9 mouse cellular contexts compared by ENCODE assay signal in genomic region chr1:74951556-74952210, GRCm38 (mm10). TPM values are rescaled to one million over a fixed set of nuclear protein-coding genes. Genes with fewer than 3 reads are reported as not detected.
DNase-seq lines count a peak whose midpoint lies in the region; ATAC-seq and TF ChIP-seq lines count a peak whose summit lies in the region.
"Had no signal": no experiment of that assay in that cellular context is flagged by ENCODE, and none has a peak within 500 bp of the region (broad histone marks: within the 10 kb centered on the region; RNA-seq: fewer than 3 reads in every experiment).

TSS of gene Ihh (minus strand) at chr1:74951672.

- peak within 1 kb of the TSS; percentile 65 for H3K4me2 ChIP-seq in lung, embryonic 14.5 days
- peak within 1 kb of the TSS; percentile 68 for H3K4me2 ChIP-seq in neural tube, embryonic 15.5 days

- H3K9ac ChIP-seq in lung, embryonic 14.5 days = 0 out of 2 replicates have a peak within 1 kb of the TSS, but pooled peaks have one; percentile 13
- peak within 1 kb of the TSS; percentile 38 for H3K9ac ChIP-seq in neural tube, embryonic 15.5 days (replicated peaks)

- H3K27me3 ChIP-seq in lung, embryonic 14.5 days (ENCODE audit: insufficient read depth, low read length) = peaks cover 79% of the 10 kb centered on the region
- H3K27me3 ChIP-seq in limb, embryonic 10.5 days (ENCODE audit: low read depth, poor library complexity, severe bottlenecking) = peaks cover 99% of the 10 kb centered on the region
- H3K27me3 ChIP-seq in neural tube, embryonic 15.5 days (replicated peaks) = peaks cover 94% of the 10 kb centered on the region

- no peak for ATAC-seq in lung, embryonic 14.5 days (ENCODE audit: insufficient read depth)
- ATAC-seq in neural tube, embryonic 15.5 days (ENCODE audit: low FRiP score) = no peak; the same call in 1 of the 2 replicates
- no peak for ATAC-seq in megakaryocyte progenitor cell, adult 5-6 weeks (replicated peaks; ENCODE audit: poor library complexity)

- TF ChIP-seq CTCF in lung, embryonic 14.5 days (IDR thresholded peaks at IDR 0.05; ENCODE audit: low read depth) = no peak

- H3K4me3 ChIP-seq in lung, embryonic 14.5 days (ENCODE audit: low read depth, low read length) = peak within 1 kb of the TSS; percentile 38
- peak within 1 kb of the TSS; percentile 44 for H3K4me3 ChIP-seq in limb, embryonic 10.5 days
- H3K4me3 ChIP-seq in neural tube, embryonic 15.5 days (replicated peaks) = peak within 1 kb of the TSS; percentile 38
- H3K4me3 ChIP-seq: megakaryocyte, embryonic 14.5 days had no signal

- H3K4me1 ChIP-seq in lung, embryonic 14.5 days (ENCODE audit: insufficient read depth) = peaks cover 4% of the 10 kb centered on the region; the same call in 1 of the 2 replicates
- peaks cover 38% of the 10 kb centered on the region for H3K4me1 ChIP-seq in limb, embryonic 10.5 days
- peaks cover 47% of the 10 kb centered on the region for H3K4me1 ChIP-seq in neural tube, embryonic 15.5 days

- no peak within 1 kb of the TSS for H3K27ac ChIP-seq in lung, embryonic 14.5 days (ENCODE audit: low read depth)
- no peak within 1 kb of the TSS for H3K27ac ChIP-seq in limb, embryonic 10.5 days
- H3K27ac ChIP-seq in neural tube, embryonic 15.5 days (replicated peaks) = no peak within 1 kb of the TSS

- DNase-seq in lung, embryonic 14.5 days = no peak
- no peak for DNase-seq in lung, postnatal 4 days
- DNase-seq in heart, postnatal 14 days = peak; percentile 3
- peak; percentile 61 for DNase-seq in limb, embryonic 10.5 days (ENCODE audit: low spot score)
- no peak for DNase-seq in urinary bladder, postnatal 25 days (ENCODE audit: low spot score)
- DNase-seq in left cerebral cortex, adult 9 months (ENCODE audit: low spot score in 2 of 2) = no peak

- H3K36me3 ChIP-seq in lung, embryonic 14.5 days (ENCODE audit: insufficient read depth) = no peaks in the 10 kb centered on the region
- no peaks in the 10 kb centered on the region for H3K36me3 ChIP-seq in limb, embryonic 10.5 days
- no peaks in the 10 kb centered on the region for H3K36me3 ChIP-seq in neural tube, embryonic 15.5 days

- no peaks in the 10 kb centered on the region for H3K9me3 ChIP-seq in lung, embryonic 14.5 days (ENCODE audit: low read depth, low read length)
- no peaks in the 10 kb centered on the region for H3K9me3 ChIP-seq in limb, embryonic 10.5 days (replicated peaks)
- H3K9me3 ChIP-seq in neural tube, embryonic 15.5 days (replicated peaks) = no peaks in the 10 kb centered on the region
- H3K9me3 ChIP-seq: megakaryocyte, embryonic 14.5 days had no signal

- intact Hi-C loops in heart, postnatal 14 days (cut with DNase I) = no loop called here

- 1% methylated on average over 54 of the region's 55 CpGs for WGBS in lung, embryonic 14.5 days
- WGBS in limb, embryonic 10.5 days = 2% methylated on average over 55 of the region's 55 CpGs
- 2% methylated on average over 54 of the region's 55 CpGs for WGBS in neural tube, embryonic 15.5 days

RNA-seq across cellular contexts. Expression of gene Ihh, which starts in this region (rescaled TPM):
- polyA plus RNA-seq in lung, embryonic 14.5 days (2014; fragmentation: Nextera tagmentation; extraction: Ambion mirVana) = 0.12 and 0.14 TPM in 2 replicates
- total RNA-seq in heart, postnatal 14 days (2021) = under 1 TPM in 1 of 2 experiments, not detected in 1; 0.12 TPM
- polyA plus RNA-seq in limb, embryonic 10.5 days (2016; fragmentation: Nextera tagmentation; extraction: Ambion mirVana) = 0.08 and 0.11 TPM in 2 replicates
- polyA plus RNA-seq in neural tube, embryonic 15.5 days (2015; fragmentation: Nextera tagmentation; extraction: Ambion mirVana) = 0.84 and 3.0 TPM in 2 replicates
- 0.07 TPM in 1 of 2 replicates, not detected in the other for total RNA-seq in megakaryocyte progenitor cell, adult 5-6 weeks (2015)
- total RNA-seq in megakaryocyte progenitor cell, adult 5-6 weeks (2017) = not detected in 2 replicates

Comparison
In these comparisons a context has a peak if more than half of its experiments do, and no peak if none do; other contexts are left out.
1. Peak in DNase-seq in heart, postnatal 14 days; RNA of the gene not detected or under 1 TPM.
2. Peak in DNase-seq and H3K4me3 ChIP-seq in limb, embryonic 10.5 days; RNA of the gene not detected or under 1 TPM.